Mouse (Mus musculus) limb, embryonic 12.5 days (tissue): ENCODE measurements around the gene Ptms. TPM values are rescaled to one million over a fixed set of nuclear protein-coding genes. Genes with fewer than 3 reads are reported as not detected.

Source experiments
- ATAC-seq: fragments of 200-750 bp; cut with Nextera tagmentation; 2 replicates; pipeline ENCODE4 v1.8.0; 2017; ENCODE audit warnings: low read depth, moderate TSS enrichment; ENCODE audit not compliant: insufficient number of reproducible peaks, insufficient read depth, low FRiP score, low TSS enrichment
- H3K27ac ChIP-seq: fragments of 300-500 bp; sonication (generic); 2 replicates; pipeline ENCODE4 v1.5.1; 2016; ENCODE audit warnings: mild to moderate bottlenecking, moderate library complexity
- H3K27me3 ChIP-seq: fragments of 300-500 bp; sonication (generic); 2 replicates; pipeline ENCODE4 v1.6.1; 2016; ENCODE audit warnings: mild to moderate bottlenecking, moderate library complexity
- H3K36me3 ChIP-seq: fragments of 300-500 bp; sonication (generic); 2 replicates; pipeline ENCODE4 v1.6.1; 2016; ENCODE audit warnings: mild to moderate bottlenecking, moderate library complexity
- H3K4me1 ChIP-seq: fragments of 300-500 bp; sonication (generic); replicated peaks from 2 replicates; pipeline ENCODE4 v1.6.1; 2016
- H3K4me2 ChIP-seq: fragments of 300-500 bp; sonication (generic); 2 replicates; pipeline ENCODE4 v1.6.1; 2016; ENCODE audit warnings: mild to moderate bottlenecking, moderate library complexity
- H3K4me3 ChIP-seq: fragments of 300-500 bp; sonication (generic); replicated peaks from 2 replicates; pipeline ENCODE4 v1.5.1; 2016; ENCODE audit warnings: mild to moderate bottlenecking
- H3K9ac ChIP-seq: fragments of 300-500 bp; sonication (generic); replicated peaks from 2 replicates; pipeline ENCODE4 v1.6.1; 2016; ENCODE audit warnings: mild to moderate bottlenecking, moderate library complexity
- H3K9me3 ChIP-seq: fragments of 300-500 bp; sonication (generic); 2 replicates; pipeline ENCODE4 v1.6.1; 2016; ENCODE audit warnings: mild to moderate bottlenecking, moderate library complexity
- WGBS: fragments of 180-500 bp; shearing (Covaris S2); methylation state at CpG from one replicate; pipeline ENCODE4 v1.1.7; 2016; 5-methylcytosine and 5-hydroxymethylcytosine counted together
- polyA plus RNA-seq: library from polyadenylated mRNA; unstranded; fragments of >200 nt; fragmentation: Nextera tagmentation; extraction: Ambion mirVana; gene quantifications from 2 replicates; pipeline ENCODE4 v1.2.1, GENCODE M21; 2016

Ptms gene
- polyA plus RNA-seq, 1 experiment from 2014 or later, result 325 TPM

DNA sequence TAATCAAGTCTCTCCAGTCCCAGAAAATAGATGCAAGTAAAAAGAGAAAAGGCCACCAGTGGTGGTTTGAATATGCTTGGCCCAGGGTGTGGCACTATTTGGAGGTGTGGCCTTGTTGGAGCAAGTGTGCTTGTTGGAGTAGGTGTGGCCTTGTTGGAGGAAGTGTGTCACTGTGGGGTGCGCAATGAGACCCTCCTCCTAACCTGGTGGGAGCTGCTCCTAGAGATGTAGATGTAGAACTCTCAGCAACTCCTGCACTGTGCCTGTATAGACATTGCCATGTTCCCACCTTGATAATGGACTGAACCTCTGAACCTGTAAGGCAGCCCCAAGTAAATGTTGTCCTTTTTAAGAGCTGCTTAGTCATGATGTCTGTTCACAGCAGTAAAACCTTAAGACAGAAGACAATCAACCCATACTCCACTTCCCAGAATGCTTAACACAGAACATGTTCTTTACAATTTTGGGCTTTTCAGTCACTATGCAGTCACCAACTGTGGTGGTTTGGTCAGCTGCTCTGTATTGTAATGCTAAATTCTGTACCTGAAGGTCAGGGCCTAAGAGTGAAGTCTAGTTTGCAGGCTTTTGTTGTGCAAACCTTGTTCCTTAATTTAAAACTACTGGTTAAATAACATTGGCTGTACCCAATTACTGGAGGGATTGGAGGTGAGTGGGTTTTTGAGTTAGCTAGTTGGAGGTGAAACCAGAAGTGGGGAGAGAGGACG lies 34.2 kb upstream of the Ptms start:
- Histone ChIP-seq H3K27ac (no peak overlapping the region), H3K9ac (no peak overlapping the region), H3K4me3 (no peak overlapping the region), H3K4me2 (no peak overlapping the region), H3K36me3 (peaks cover 41% of the 10 kb centered on the region), H3K9me3 (no peaks in the 10 kb centered on the region), H3K27me3 (no peaks in the 10 kb centered on the region), H3K4me1 (no peaks in the 10 kb centered on the region)
- 93% methylated on average over 2 of the region's 2 CpGs for WGBS
- ATAC-seq, result no peak

GRCm38 (mm10) chr6:124943526-124943925 lies 23.6 kb upstream of the Ptms start:
- H3K4me3 ChIP-seq, result no peak overlapping the region
- ATAC-seq, result no peak
- no peaks in the 10 kb centered on the region for H3K4me1 ChIP-seq
- H3K27ac ChIP-seq, result no peak overlapping the region
- WGBS, result 91% methylated on average over 3 of the region's 3 CpGs
- H3K27me3 ChIP-seq, result no peaks in the 10 kb centered on the region
- no peak overlapping the region for H3K9ac ChIP-seq
- H3K4me2 ChIP-seq, result no peak overlapping the region
- peaks cover 15% of the 10 kb centered on the region for H3K36me3 ChIP-seq
- no peaks in the 10 kb centered on the region for H3K9me3 ChIP-seq

- WGBS, result 84% methylated on average over 1 of the region's 1 CpGs
- H3K27ac ChIP-seq, result no peak overlapping the region
- H3K4me3 ChIP-seq, result no peak overlapping the region
- H3K9me3 ChIP-seq, result no peaks in the 10 kb centered on the region
- H3K36me3 ChIP-seq, result peaks cover 31% of the 10 kb centered on the region
- no peak overlapping the region for H3K9ac ChIP-seq
- H3K4me1 ChIP-seq, result no peaks in the 10 kb centered on the region
- H3K4me2 ChIP-seq, result no peak overlapping the region
- H3K27me3 ChIP-seq, result no peaks in the 10 kb centered on the region
- no peak for ATAC-seq
Observed at GRCm38 (mm10) chr6:124941679-124942078, 21.8 kb upstream of the Ptms start.

DNA sequence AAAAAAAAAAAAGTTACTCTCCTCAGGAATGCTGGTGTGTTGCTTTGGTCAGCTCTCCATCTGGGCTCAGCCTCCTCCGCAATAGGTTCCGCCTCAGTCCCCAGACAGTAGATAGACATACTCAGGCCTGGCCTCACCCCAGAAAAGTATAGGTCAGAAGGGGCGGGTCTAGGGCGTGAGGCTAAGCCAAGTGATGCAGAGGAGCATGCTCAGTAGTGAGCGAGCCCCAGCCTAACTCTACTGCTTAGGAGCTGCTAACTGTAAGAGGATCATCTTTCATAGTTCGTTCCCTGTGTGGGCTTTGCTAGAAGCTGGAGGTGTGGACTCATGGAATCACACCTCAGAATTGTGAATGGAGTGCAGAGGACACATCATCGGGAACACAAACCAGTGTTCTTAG lies 18.7 kb upstream of the Ptms start:
- H3K4me1 ChIP-seq, result no peaks in the 10 kb centered on the region
- no peaks in the 10 kb centered on the region for H3K9me3 ChIP-seq
- no peak overlapping the region for H3K4me2 ChIP-seq
- no peak overlapping the region for H3K27ac ChIP-seq
- ATAC-seq, result 0 out of 2 replicates have a peak, but pooled peaks have one; percentile 13
- WGBS, result 88% methylated on average over 7 of the region's 7 CpGs
- H3K9ac ChIP-seq, result no peak overlapping the region
- H3K4me3 ChIP-seq, result no peak overlapping the region
- no peaks in the 10 kb centered on the region for H3K27me3 ChIP-seq
- H3K36me3 ChIP-seq, result peaks cover 63% of the 10 kb centered on the region

DNA sequence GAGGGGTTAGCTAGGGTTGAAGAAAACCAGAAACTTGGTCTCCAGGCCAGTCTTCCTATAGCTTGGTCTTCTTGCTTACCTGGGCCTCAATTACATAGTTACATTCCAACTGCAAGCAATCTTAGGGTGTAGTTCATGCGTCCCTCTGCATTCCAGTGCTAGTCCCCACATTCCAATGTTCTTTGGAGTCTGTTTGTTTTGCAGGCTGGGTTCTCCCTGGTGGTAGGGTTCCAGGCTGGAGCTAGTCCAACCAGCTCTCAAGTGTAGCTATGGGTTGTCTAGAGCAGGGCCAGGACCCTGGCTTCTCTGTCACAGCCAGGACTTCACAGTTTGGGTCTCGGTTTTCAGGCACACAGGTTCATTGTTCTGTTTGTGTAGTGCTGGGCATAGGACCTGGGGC lies 17.6 kb upstream of the Ptms start:
- 73% methylated on average over 2 of the region's 2 CpGs for WGBS
- peaks cover 6% of the 10 kb centered on the region for H3K4me1 ChIP-seq
- H3K9me3 ChIP-seq, result no peaks in the 10 kb centered on the region
- H3K4me3 ChIP-seq, result no peak overlapping the region
- no peak overlapping the region for H3K27ac ChIP-seq
- no peaks in the 10 kb centered on the region for H3K27me3 ChIP-seq
- no peak overlapping the region for H3K4me2 ChIP-seq
- ATAC-seq, result no peak
- H3K9ac ChIP-seq, result no peak overlapping the region
- H3K36me3 ChIP-seq, result peaks cover 71% of the 10 kb centered on the region

DNA sequence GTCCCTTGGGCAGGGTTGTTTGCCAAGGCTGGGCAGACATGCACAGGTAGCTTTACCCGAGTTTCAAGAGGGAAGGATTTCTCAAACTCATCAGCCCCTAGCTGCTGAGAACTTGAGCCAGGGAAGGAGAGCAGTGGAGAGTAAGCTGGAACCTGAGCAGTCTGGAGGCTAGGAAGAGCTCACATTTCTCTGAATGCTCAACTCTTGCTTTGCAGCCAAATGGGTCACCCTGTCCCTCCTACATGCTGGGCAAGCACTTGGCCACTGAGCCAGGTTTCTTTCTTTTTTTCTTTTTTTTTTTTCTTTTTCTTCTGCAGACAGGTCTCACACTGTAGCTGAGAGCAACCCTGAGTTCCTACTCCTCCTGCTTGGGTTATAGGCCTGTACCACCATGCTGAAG lies 16.8 kb upstream of the Ptms start:
- no peak for ATAC-seq
- 86% methylated on average over 1 of the region's 1 CpGs for WGBS
- H3K27me3 ChIP-seq, result no peaks in the 10 kb centered on the region
- H3K9me3 ChIP-seq, result no peaks in the 10 kb centered on the region
- peaks cover 10% of the 10 kb centered on the region for H3K4me1 ChIP-seq
- no peak overlapping the region for H3K4me2 ChIP-seq
- H3K27ac ChIP-seq, result no peak overlapping the region
- H3K4me3 ChIP-seq, result no peak overlapping the region
- peaks cover 73% of the 10 kb centered on the region for H3K36me3 ChIP-seq
- H3K9ac ChIP-seq, result no peak overlapping the region

GRCm38 (mm10) chr6:124934670-124935069 lies 14.8 kb upstream of the Ptms start:
- Histone ChIP-seq H3K4me2 (no peak overlapping the region), H3K4me3 (no peak overlapping the region), H3K9ac (0 out of 2 replicates have a peak overlapping the region, but pooled peaks have one; percentile 18), H3K36me3 (peaks cover 68% of the 10 kb centered on the region), H3K27ac (no peak overlapping the region), H3K4me1 (peaks cover 18% of the 10 kb centered on the region), H3K9me3 (no peaks in the 10 kb centered on the region), H3K27me3 (no peaks in the 10 kb centered on the region)
- 87% methylated on average over 7 of the region's 7 CpGs for WGBS
- no peak for ATAC-seq

- no peak overlapping the region for H3K27ac ChIP-seq
- no peak for ATAC-seq
- peaks cover 54% of the 10 kb centered on the region for H3K36me3 ChIP-seq
- peak overlapping the region; percentile 93 for H3K4me3 ChIP-seq
- no peak overlapping the region for H3K9ac ChIP-seq
- 88% methylated on average over 3 of the region's 3 CpGs for WGBS
- H3K27me3 ChIP-seq, result no peaks in the 10 kb centered on the region
- H3K9me3 ChIP-seq, result no peaks in the 10 kb centered on the region
- peaks cover 22% of the 10 kb centered on the region for H3K4me1 ChIP-seq
- peak overlapping the region; percentile 90 for H3K4me2 ChIP-seq
Observed at GRCm38 (mm10) chr6:124933127-124933526, 13.2 kb upstream of the Ptms start.

- no peaks in the 10 kb centered on the region for H3K27me3 ChIP-seq
- H3K9ac ChIP-seq, result peak overlapping the region; percentile 97
- WGBS, result 46% methylated on average over 12 of the region's 12 CpGs
- no peaks in the 10 kb centered on the region for H3K9me3 ChIP-seq
- ATAC-seq, result no peak
- H3K4me1 ChIP-seq, result peaks cover 22% of the 10 kb centered on the region
- H3K27ac ChIP-seq, result peak overlapping the region; percentile 97
- peaks cover 46% of the 10 kb centered on the region for H3K36me3 ChIP-seq
- peak overlapping the region; percentile 90 for H3K4me2 ChIP-seq
- peak overlapping the region; percentile 93 for H3K4me3 ChIP-seq
Observed at GRCm38 (mm10) chr6:124932314-124932695, 12.4 kb upstream of the Ptms start.

DNA sequence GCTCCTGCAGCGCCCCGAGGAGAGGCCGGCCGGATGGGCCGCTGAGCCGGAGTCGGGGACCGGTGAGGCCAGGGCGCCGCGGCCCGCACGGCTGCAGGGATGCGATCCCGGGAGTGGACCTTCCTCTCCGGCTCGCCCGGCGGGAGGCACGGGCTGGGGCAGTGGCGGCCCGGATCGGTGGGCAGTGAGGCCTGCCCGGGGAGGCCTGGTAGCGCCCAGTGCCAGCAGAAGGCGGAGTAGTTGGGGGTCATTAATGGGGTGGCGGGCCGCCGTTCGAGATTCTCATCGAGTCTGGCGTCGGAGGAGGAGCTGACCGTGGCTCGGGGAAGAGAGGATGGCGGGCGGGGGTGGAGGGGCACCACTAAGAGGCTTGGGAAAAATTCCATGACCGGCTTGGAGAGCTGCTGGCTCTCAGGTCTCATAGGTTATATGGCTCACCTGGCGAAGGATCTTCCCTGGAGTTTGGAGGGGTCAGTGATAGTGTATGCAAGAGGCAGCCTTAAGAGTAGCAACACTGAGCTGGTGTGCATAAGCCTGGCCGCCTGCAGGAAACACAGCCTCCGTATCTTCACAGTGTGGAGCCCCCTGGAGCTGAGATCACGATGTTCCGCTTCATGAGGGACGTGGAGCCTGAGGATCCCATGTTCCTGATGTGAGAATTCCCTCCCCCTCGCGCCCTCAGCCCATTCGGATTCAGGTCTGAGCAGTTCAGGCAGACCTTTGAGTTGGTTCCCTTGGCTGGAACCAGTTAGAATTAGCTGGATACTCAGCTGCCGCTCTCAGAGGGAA lies 11.8 kb upstream of the Ptms start:
- H3K36me3 ChIP-seq, result peaks cover 42% of the 10 kb centered on the region
- peak; percentile 52; the same call in 1 of the 2 replicates for ATAC-seq
- peaks cover 22% of the 10 kb centered on the region for H3K4me1 ChIP-seq
- peak overlapping the region; percentile 97 for H3K27ac ChIP-seq
- peak overlapping the region; percentile 97 for H3K9ac ChIP-seq
- peak overlapping the region; percentile 90 for H3K4me2 ChIP-seq
- no peaks in the 10 kb centered on the region for H3K9me3 ChIP-seq
- no peaks in the 10 kb centered on the region for H3K27me3 ChIP-seq
- peak overlapping the region; percentile 93 for H3K4me3 ChIP-seq
- 1% methylated on average over 48 of the region's 48 CpGs for WGBS

- Histone ChIP-seq H3K4me1 (peaks cover 25% of the 10 kb centered on the region), H3K27ac (peak within 1 kb of the TSS; percentile 97), H3K9ac (peak within 1 kb of the TSS; percentile 97), H3K9me3 (no peaks in the 10 kb centered on the region), H3K27me3 (no peaks in the 10 kb centered on the region), H3K4me3 (peak within 1 kb of the TSS; percentile 93), H3K4me2 (peak within 1 kb of the TSS; percentile 90), H3K36me3 (peaks cover 34% of the 10 kb centered on the region)
- peak; percentile 97 for ATAC-seq
- 1% methylated on average over 55 of the region's 64 CpGs for WGBS
Observed at GRCm38 (mm10) chr6:124930754-124931524, 11.0 kb upstream of the Ptms start, which contains the start of gene Mlf2. Gene Mlf2, plus strand, starts transcription at chr6:124931386.
